ENCODE assay signal across 42 mouse cellular contexts in genomic region chr15:91203521-91203920, GRCm38 (mm10). TPM values are rescaled to one million over a fixed set of nuclear protein-coding genes. Genes with fewer than 3 reads are reported as not detected.
"Had no signal": no experiment of that assay in that cellular context is flagged by ENCODE, and none has a peak within 500 bp of the region (broad histone marks: within the 10 kb centered on the region; RNA-seq: fewer than 3 reads in every experiment).

No protein-coding gene starts in this region.

- H3K4me3 ChIP-seq: left cerebral cortex, adult 2 months; limb, embryonic 10.5 days; limb, embryonic 12.5 days; limb, embryonic 13.5 days; limb, embryonic 15.5 days; liver, embryonic 13.5 days; liver, embryonic 15.5 days; lung, embryonic 15.5 days; megakaryocyte, embryonic 14.5 days; midbrain, embryonic 10.5 days; midbrain, embryonic 12.5 days; midbrain, embryonic 13.5 days; midbrain, embryonic 15.5 days; myocyte; neural tube, embryonic 12.5 days; neural tube, embryonic 13.5 days had no signal

- H3K9me3 ChIP-seq: limb, embryonic 10.5 days; limb, embryonic 12.5 days; limb, embryonic 13.5 days; limb, embryonic 15.5 days; liver, embryonic 13.5 days; liver, embryonic 15.5 days; lung, embryonic 15.5 days; midbrain, embryonic 10.5 days; midbrain, embryonic 12.5 days; midbrain, embryonic 13.5 days; midbrain, embryonic 15.5 days; neural tube, embryonic 12.5 days; neural tube, embryonic 13.5 days had no signal

- H3K27me3 ChIP-seq: limb, embryonic 12.5 days; limb, embryonic 13.5 days; limb, embryonic 15.5 days; liver, embryonic 13.5 days; liver, embryonic 15.5 days; lung, embryonic 15.5 days; megakaryocyte, embryonic 14.5 days; midbrain, embryonic 12.5 days; midbrain, embryonic 13.5 days; midbrain, embryonic 15.5 days; neural tube, embryonic 12.5 days; neural tube, embryonic 13.5 days had no signal

- H3K9ac ChIP-seq: limb, embryonic 12.5 days; limb, embryonic 13.5 days; limb, embryonic 15.5 days; liver, embryonic 13.5 days; liver, embryonic 14.5 days; liver, embryonic 15.5 days; lung, embryonic 14.5 days; lung, embryonic 15.5 days; midbrain, embryonic 12.5 days; midbrain, embryonic 13.5 days; midbrain, embryonic 15.5 days; neural tube, embryonic 12.5 days; neural tube, embryonic 13.5 days had no signal

- H3K4me1 ChIP-seq: limb, embryonic 10.5 days; limb, embryonic 12.5 days; limb, embryonic 13.5 days; limb, embryonic 15.5 days; liver, embryonic 13.5 days; liver, embryonic 15.5 days; lung, embryonic 15.5 days; megakaryocyte, embryonic 14.5 days; midbrain, embryonic 12.5 days; midbrain, embryonic 13.5 days; midbrain, embryonic 15.5 days; neural tube, embryonic 12.5 days; neural tube, embryonic 13.5 days had no signal

- H3K36me3 ChIP-seq: limb, embryonic 10.5 days; limb, embryonic 12.5 days; limb, embryonic 13.5 days; limb, embryonic 15.5 days; liver, embryonic 13.5 days; liver, embryonic 15.5 days; lung, embryonic 15.5 days; midbrain, embryonic 10.5 days; midbrain, embryonic 12.5 days; midbrain, embryonic 13.5 days; midbrain, embryonic 15.5 days; neural tube, embryonic 12.5 days; neural tube, embryonic 13.5 days had no signal

- H3K27ac ChIP-seq: left cerebral cortex, adult 2 months; limb, embryonic 10.5 days; limb, embryonic 12.5 days; limb, embryonic 13.5 days; limb, embryonic 15.5 days; liver, embryonic 13.5 days; liver, embryonic 14.5 days; liver, embryonic 15.5 days; lung, embryonic 15.5 days; macrophage; midbrain, embryonic 10.5 days; midbrain, embryonic 12.5 days; midbrain, embryonic 13.5 days; midbrain, embryonic 15.5 days; neural tube, embryonic 12.5 days; neural tube, embryonic 13.5 days had no signal

- ATAC-seq: lung, postnatal 0 days; midbrain, embryonic 13.5 days; midbrain, embryonic 15.5 days; midbrain, embryonic 16.5 days had no signal

- DNase-seq: left cerebral cortex, postnatal 4 days; liver, embryonic 13.5 days; lung, adult 18-20 months; lung, adult 2 months; lung, embryonic 14.5 days; lung, postnatal 10 days; lung, postnatal 14 days; lung, postnatal 36 days; lung, postnatal 4 days; midbrain, embryonic 14.5 days had no signal

- H3K4me2 ChIP-seq: limb, embryonic 12.5 days; limb, embryonic 13.5 days; limb, embryonic 15.5 days; liver, embryonic 13.5 days; liver, embryonic 15.5 days; lung, embryonic 14.5 days; lung, embryonic 15.5 days; midbrain, embryonic 11.5 days; midbrain, embryonic 12.5 days; midbrain, embryonic 13.5 days; midbrain, embryonic 15.5 days; neural tube, embryonic 12.5 days; neural tube, embryonic 13.5 days had no signal

RNA-seq across cellular contexts. Expression of gene CN725425, which starts 4.2 kb away (rescaled TPM):
- total RNA-seq: left cerebral cortex, adult 8-10 months; left cerebral cortex, postnatal 25 days; left cerebral cortex, postnatal 36 days; left cerebral cortex, postnatal 4 days; megakaryocyte progenitor cell, adult 5-6 weeks; megakaryocyte, adult 5-6 weeks; megakaryocyte-erythroid progenitor cell, adult 5-6 weeks; monocyte, adult 5-6 weeks had no signal
- polyA plus RNA-seq: limb, embryonic 10.5 days; limb, embryonic 11.5 days; limb, embryonic 12.5 days; limb, embryonic 13.5 days; limb, embryonic 14.5 days; limb, embryonic 15.5 days; liver, embryonic 13.5 days; lung, adult 2 months; lung, embryonic 14.5 days; lung, embryonic 15.5 days; lung, embryonic 16.5 days; lung, postnatal 0 days; macrophage; midbrain, embryonic 10.5 days; midbrain, embryonic 11.5 days; midbrain, embryonic 12.5 days; midbrain, embryonic 13.5 days; midbrain, embryonic 15.5 days; midbrain, embryonic 16.5 days; midbrain, postnatal 0 days; myocyte; neural tube, embryonic 11.5 days; neural tube, embryonic 12.5 days; neural tube, embryonic 13.5 days had no signal
